Mouse (Mus musculus): ENCODE measurements at regions not wholly inside any gene's neighbourhood (a gene's known extent, or its start where the extent isn't known, plus 50 kb on each side); places are given as distances from the start of the nearest gene placed in this dataset.

- TF ChIP-seq CTCF (IDR thresholded peaks at IDR 0.05; ENCODE audit: borderline replicate concordance, control insufficient read depth, extremely low read depth, insufficient read depth, low read length, poor library complexity) (no peak), POLR2A (IDR thresholded peaks at IDR 0.05; ENCODE audit: control insufficient read depth, extremely low read depth, insufficient read depth, low read length, poor library complexity) (no peak)
Observed at GRCm38 (mm10) chr2:9632719-9633446, 248.2 kb upstream of the 4930412O13Rik start.
